In genomic region chr7:4811842-4812302, GRCm38 (mm10) we compare ENCODE assay signal across 7 mouse cellular contexts. TPM values are rescaled to one million over a fixed set of nuclear protein-coding genes. Genes with fewer than 3 reads are reported as not detected.
DNase-seq lines count a peak whose midpoint lies in the region; ATAC-seq and TF ChIP-seq lines count a peak whose summit lies in the region.

No protein-coding gene starts in this region.

- ATAC-seq in kidney, postnatal 0 days (replicated peaks; ENCODE audit: low FRiP score, low read depth) = no peak; the same call in 1 of the 2 replicates
- ATAC-seq in hindbrain, embryonic 14.5 days (ENCODE audit: low FRiP score) = no peak; the same call in 1 of the 2 replicates
- ATAC-seq in stomach, embryonic 16.5 days (ENCODE audit: insufficient read depth, low FRiP score) = no peak

- H3K27me3 ChIP-seq in kidney, postnatal 0 days (ENCODE audit: insufficient read depth, low read length) = no peaks in the 10 kb centered on the region
- H3K27me3 ChIP-seq in ES-Bruce4 (ENCODE audit: control insufficient read depth, insufficient read depth, low read length, poor library complexity, severe bottlenecking) = no peaks in the 10 kb centered on the region
- H3K27me3 ChIP-seq in hindbrain, embryonic 14.5 days (ENCODE audit: control insufficient read depth, insufficient read depth, low read length) = no peaks in the 10 kb centered on the region
- no peaks in the 10 kb centered on the region for H3K27me3 ChIP-seq in stomach, embryonic 16.5 days (ENCODE audit: control insufficient read depth, insufficient read depth, low read length)

- H3K36me3 ChIP-seq in kidney, postnatal 0 days (ENCODE audit: insufficient read depth, low read length) = peaks cover 12% of the 10 kb centered on the region
- H3K36me3 ChIP-seq in ES-Bruce4 (ENCODE audit: control insufficient read depth, insufficient read depth, low read length, poor library complexity, severe bottlenecking) = peaks cover 40% of the 10 kb centered on the region
- H3K36me3 ChIP-seq in hindbrain, embryonic 14.5 days (replicated peaks; ENCODE audit: control insufficient read depth, insufficient read depth) = peaks cover 32% of the 10 kb centered on the region
- peaks cover 10% of the 10 kb centered on the region; the same call in 1 of the 2 replicates for H3K36me3 ChIP-seq in stomach, embryonic 16.5 days (ENCODE audit: control insufficient read depth, insufficient read depth, low read length)

- H3K9me3 ChIP-seq in kidney, postnatal 0 days (replicated peaks; ENCODE audit: low read length) = no peaks in the 10 kb centered on the region
- no peaks in the 10 kb centered on the region for H3K9me3 ChIP-seq in ES-Bruce4 (replicated peaks; ENCODE audit: control insufficient read depth, insufficient read depth, low read length, poor library complexity, severe bottlenecking)
- H3K9me3 ChIP-seq in hindbrain, embryonic 14.5 days (ENCODE audit: control insufficient read depth, low read length) = no peaks in the 10 kb centered on the region
- no peaks in the 10 kb centered on the region for H3K9me3 ChIP-seq in stomach, embryonic 16.5 days (replicated peaks; ENCODE audit: control insufficient read depth, low read length)

- H3K4me3 ChIP-seq in kidney, postnatal 0 days (replicated peaks; ENCODE audit: low read depth, low read length) = peak overlapping the region; percentile 61
- H3K4me3 ChIP-seq in ES-Bruce4 (ENCODE audit: low read depth, low read length) = peak overlapping the region; percentile 82
- peak overlapping the region; percentile 86 for H3K4me3 ChIP-seq in hindbrain, embryonic 14.5 days (replicated peaks; ENCODE audit: low read length)
- peak overlapping the region; percentile 98 for H3K4me3 ChIP-seq in stomach, embryonic 16.5 days (replicated peaks; ENCODE audit: low read length)

- TF ChIP-seq POLR2A in ES-Bruce4 (IDR thresholded peaks at IDR 0.05; ENCODE audit: insufficient read depth, low read length) = no peak

- no peak for TF ChIP-seq CTCF in kidney, postnatal 0 days (IDR thresholded peaks at IDR 0.05; ENCODE audit: low read depth)
- TF ChIP-seq CTCF in ES-Bruce4 (IDR thresholded peaks at IDR 0.05; ENCODE audit: low read depth, low read length) = no peak

- DNase-seq in kidney, postnatal 0 days (ENCODE audit: low spot score) = peak; percentile 44
- DNase-seq in kidney, adult 9 months = no peak
- DNase-seq in ZHBTc4 (ENCODE audit: low read depth, low spot score) = peak; percentile 32
- no peak for DNase-seq in hindbrain, embryonic 14.5 days (ENCODE audit: low spot score)
- DNase-seq in lung, postnatal 36 days = peak; percentile 21

- peak overlapping the region; percentile 79 for H3K4me2 ChIP-seq in kidney, postnatal 0 days (ENCODE audit: low read length)
- H3K4me2 ChIP-seq in hindbrain, embryonic 14.5 days (replicated peaks) = peak overlapping the region; percentile 91
- H3K4me2 ChIP-seq in stomach, embryonic 16.5 days (ENCODE audit: low read depth, low read length) = peak overlapping the region; percentile 74

- peaks cover 15% of the 10 kb centered on the region for H3K4me1 ChIP-seq in kidney, postnatal 0 days (replicated peaks; ENCODE audit: insufficient read depth, low read length)
- no peaks in the 10 kb centered on the region for H3K4me1 ChIP-seq in ES-Bruce4 (ENCODE audit: control insufficient read depth, insufficient read depth, low read length)
- H3K4me1 ChIP-seq in hindbrain, embryonic 14.5 days (replicated peaks; ENCODE audit: control insufficient read depth, insufficient read depth, low read length) = peaks cover 21% of the 10 kb centered on the region
- peaks cover 18% of the 10 kb centered on the region for H3K4me1 ChIP-seq in stomach, embryonic 16.5 days (ENCODE audit: control insufficient read depth, insufficient read depth, low read length)

- H3K9ac ChIP-seq in kidney, postnatal 0 days (ENCODE audit: low read depth, low read length) = peak overlapping the region; percentile 72
- H3K9ac ChIP-seq in ES-Bruce4 (ENCODE audit: low read depth, poor library complexity, severe bottlenecking) = peak overlapping the region; percentile 100
- H3K9ac ChIP-seq in hindbrain, embryonic 14.5 days = peak overlapping the region; percentile 94
- H3K9ac ChIP-seq in stomach, embryonic 16.5 days (ENCODE audit: low read length) = peak overlapping the region; percentile 99

- TF ChIP-seq EP300 in ES-Bruce4 (IDR thresholded peaks at IDR 0.05; ENCODE audit: insufficient read depth, low read depth, low read length) = no peak

- H3K27ac ChIP-seq in kidney, postnatal 0 days = peak overlapping the region; percentile 96
- 0 out of 2 replicates have a peak overlapping the region, but pooled peaks have one; percentile 0 for H3K27ac ChIP-seq in ES-Bruce4 (ENCODE audit: insufficient read depth, low read length)
- peak overlapping the region; percentile 95 for H3K27ac ChIP-seq in hindbrain, embryonic 14.5 days
- peak overlapping the region; percentile 97 for H3K27ac ChIP-seq in stomach, embryonic 16.5 days (ENCODE audit: low read length)

- 0% methylated on average over 26 of the region's 36 CpGs for WGBS in kidney, postnatal 0 days
- WGBS in hindbrain, embryonic 14.5 days = under 1% methylated on average over 20 of the region's 36 CpGs
- under 1% methylated on average over 31 of the region's 36 CpGs for WGBS in stomach, embryonic 16.5 days

RNA-seq across cellular contexts. Expression of gene Ube2s, which starts 0.5 kb away (rescaled TPM):
- 198 and 203 TPM in 2 replicates for polyA plus RNA-seq in kidney, postnatal 0 days (2015; fragmentation: Nextera tagmentation; extraction: Ambion mirVana)
- polyA plus RNA-seq in ES-Bruce4 (2011; ENCODE audit: insufficient read depth, insufficient read length, low read depth, missing spikeins) = 474 and 498 TPM in 2 replicates
- 285 and 293 TPM in 2 replicates for polyA plus RNA-seq in hindbrain, embryonic 14.5 days (2014; fragmentation: Nextera tagmentation; extraction: Ambion mirVana)
- polyA plus RNA-seq in stomach, embryonic 16.5 days (2015; fragmentation: Nextera tagmentation; extraction: Ambion mirVana) = 204 and 212 TPM in 2 replicates

RNA-seq across cellular contexts. Expression of gene Rpl28, which starts 19.2 kb away (rescaled TPM):
- 453 and 480 TPM in 2 replicates for polyA plus RNA-seq in kidney, postnatal 0 days (2015; fragmentation: Nextera tagmentation; extraction: Ambion mirVana)
- 969 and 977 TPM in 2 replicates for polyA plus RNA-seq in ES-Bruce4 (2011; ENCODE audit: insufficient read depth, insufficient read length, low read depth, missing spikeins)
- polyA plus RNA-seq in hindbrain, embryonic 14.5 days (2014; fragmentation: Nextera tagmentation; extraction: Ambion mirVana) = 175 and 192 TPM in 2 replicates
- polyA plus RNA-seq in stomach, embryonic 16.5 days (2015; fragmentation: Nextera tagmentation; extraction: Ambion mirVana) = 255 and 322 TPM in 2 replicates

RNA-seq across cellular contexts. Expression of gene Tmem238, which starts 22.4 kb away (rescaled TPM):
- 35.9 and 40.4 TPM in 2 replicates for polyA plus RNA-seq in kidney, postnatal 0 days (2015; fragmentation: Nextera tagmentation; extraction: Ambion mirVana)
- polyA plus RNA-seq in ES-Bruce4 (2011; ENCODE audit: insufficient read depth, insufficient read length, low read depth, missing spikeins) = 2.6 and 6.8 TPM in 2 replicates
- polyA plus RNA-seq in hindbrain, embryonic 14.5 days (2014; fragmentation: Nextera tagmentation; extraction: Ambion mirVana) = 3.2 and 4.1 TPM in 2 replicates
- polyA plus RNA-seq in stomach, embryonic 16.5 days (2015; fragmentation: Nextera tagmentation; extraction: Ambion mirVana) = 21.2 and 21.7 TPM in 2 replicates

RNA-seq across cellular contexts. Expression of gene Tmem190, which starts 29.1 kb away (rescaled TPM):
- polyA plus RNA-seq in kidney, postnatal 0 days (2015; fragmentation: Nextera tagmentation; extraction: Ambion mirVana) = 0.70 TPM in 1 of 2 replicates, not detected in the other
- polyA plus RNA-seq in ES-Bruce4 (2011; ENCODE audit: insufficient read depth, insufficient read length, low read depth, missing spikeins) = not detected in 2 replicates
- polyA plus RNA-seq in hindbrain, embryonic 14.5 days (2014; fragmentation: Nextera tagmentation; extraction: Ambion mirVana) = not detected in 2 replicates
- polyA plus RNA-seq in stomach, embryonic 16.5 days (2015; fragmentation: Nextera tagmentation; extraction: Ambion mirVana) = 0.72 and 0.79 TPM in 2 replicates

RNA-seq across cellular contexts. Expression of gene Il11, which starts 29.2 kb away (rescaled TPM):
- polyA plus RNA-seq in kidney, postnatal 0 days (2015; fragmentation: Nextera tagmentation; extraction: Ambion mirVana) = 0.14 and 0.20 TPM in 2 replicates
- polyA plus RNA-seq in ES-Bruce4 (2011; ENCODE audit: insufficient read depth, insufficient read length, low read depth, missing spikeins) = 1.4 and 1.9 TPM in 2 replicates
- polyA plus RNA-seq in hindbrain, embryonic 14.5 days (2014; fragmentation: Nextera tagmentation; extraction: Ambion mirVana) = 0.35 and 0.41 TPM in 2 replicates
- 0.22 and 0.26 TPM in 2 replicates for polyA plus RNA-seq in stomach, embryonic 16.5 days (2015; fragmentation: Nextera tagmentation; extraction: Ambion mirVana)

Comparison
In these comparisons a context has a peak if more than half of its experiments do, and no peak if none do; other contexts are left out.
1. DNase-seq: peak in kidney, postnatal 0 days (single experiment), ZHBTc4 (single experiment) and lung, postnatal 36 days (single experiment); none in kidney, adult 9 months (single experiment) and hindbrain, embryonic 14.5 days (single experiment).
2. H3K27ac ChIP-seq: peak in every context shown above with its lines; median percentile 97 in stomach, embryonic 16.5 days; 96 in kidney, postnatal 0 days; 95 in hindbrain, embryonic 14.5 days; 0 in ES-Bruce4.
3. Peak in every context shown above with its lines, with median percentiles within 50 percentile points of each other: H3K4me2 ChIP-seq, H3K4me3 ChIP-seq and H3K9ac ChIP-seq.